Mouse (Mus musculus) forelimb bud, embryonic 11.5 days (tissue): ENCODE measurements around the gene Gper1.

Experiments
- DNase-seq: peaks from one replicate; pipeline ENCODE4 v3.0.0-alpha.2; 2012; ENCODE audit warnings: low read depth, low spot score

Gene Gper1

DNA sequence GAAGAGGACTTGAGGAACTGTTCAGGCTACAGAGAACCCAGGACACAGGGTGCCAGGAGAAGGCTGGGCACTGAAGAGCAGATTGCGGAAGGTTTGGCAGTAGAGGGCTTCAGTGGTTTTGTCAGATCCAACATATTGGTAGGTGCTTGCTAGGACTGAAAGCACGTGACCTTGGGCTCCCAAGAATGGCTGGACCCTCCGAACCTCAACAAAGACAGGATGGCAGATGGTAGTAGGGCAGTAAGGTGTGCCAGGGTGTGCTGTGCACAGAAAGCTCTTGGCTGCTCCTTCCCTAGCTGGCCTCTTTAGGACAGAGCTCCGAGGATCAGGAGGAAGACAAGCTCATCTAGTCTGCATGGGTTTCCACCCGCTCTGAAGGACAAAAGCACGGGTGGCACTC, 11.8 kb upstream of the Gper1 start:
- no peak for DNase-seq

DNA sequence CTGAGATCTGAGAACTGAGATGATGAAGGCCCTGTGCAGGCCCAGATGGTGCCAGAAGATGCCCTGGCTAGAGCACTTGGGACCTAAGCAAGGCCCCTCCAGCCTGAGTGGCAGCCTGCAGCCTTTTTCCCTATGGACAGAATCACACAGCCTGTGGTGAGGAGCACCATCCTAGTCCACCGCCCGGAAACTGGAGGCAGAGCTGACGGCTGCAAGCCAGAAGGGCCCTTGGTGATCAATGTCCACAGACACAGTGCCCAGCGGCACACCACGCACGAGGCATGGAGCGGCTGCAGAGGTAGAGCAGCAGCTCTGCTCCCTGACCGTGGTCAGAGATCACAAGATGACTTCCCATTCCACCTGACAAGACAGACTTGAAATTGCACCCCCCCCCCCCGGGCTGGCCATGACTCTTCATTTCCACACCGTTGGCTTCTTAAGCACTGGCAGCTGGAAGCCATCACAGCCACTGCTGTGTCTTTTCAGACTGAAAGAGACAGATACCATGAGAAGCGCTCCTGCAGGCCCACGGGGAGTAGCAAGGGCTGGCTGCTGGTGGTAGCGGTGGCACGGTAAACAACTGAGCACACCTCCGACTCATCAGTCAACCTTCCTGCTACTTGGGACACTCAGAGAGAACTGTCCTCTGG, 11.2 kb upstream of the Gper1 start:
- DNase-seq: no peak

DNA sequence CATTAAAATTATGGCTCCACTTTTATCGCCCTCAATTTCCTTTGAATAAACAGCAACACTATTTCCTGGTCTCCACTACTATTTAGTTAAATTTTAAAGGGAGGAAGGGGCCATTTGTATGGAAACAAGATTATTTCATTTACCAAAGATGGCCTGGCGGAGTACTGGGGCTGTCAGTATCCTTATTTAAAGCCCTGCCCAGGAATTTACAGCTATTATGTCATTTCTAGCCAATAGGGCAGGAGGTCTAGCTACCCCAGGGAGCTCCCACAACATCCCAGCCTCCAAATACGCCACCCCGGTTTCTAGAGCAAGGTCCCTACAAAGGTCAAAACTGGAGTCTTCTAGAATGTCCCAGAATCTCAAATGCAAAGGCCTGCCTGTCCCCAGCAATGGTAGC, 9.4 kb upstream of the Gper1 start:
- no peak for DNase-seq

DNA sequence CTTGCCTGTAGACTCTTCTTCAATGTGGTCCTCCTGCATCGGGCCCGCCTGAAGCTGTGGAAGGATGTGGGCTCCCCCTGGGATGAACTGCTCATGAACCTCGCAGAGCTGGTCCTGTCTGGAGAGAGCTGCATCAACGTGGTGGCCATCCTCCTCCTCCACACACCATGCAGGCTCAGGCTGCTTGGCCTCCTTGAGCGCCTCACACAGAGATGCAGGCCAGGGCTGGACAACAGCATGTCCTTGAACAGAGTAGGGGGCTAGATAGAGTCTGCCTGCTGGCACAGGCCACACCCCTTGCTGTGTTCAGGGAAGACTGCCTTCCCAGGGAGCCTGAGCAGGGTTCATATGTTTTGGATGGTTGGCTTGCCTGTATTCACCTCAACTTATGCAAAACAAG, 8.0 kb upstream of the Gper1 start:
- DNase-seq: no peak

DNA sequence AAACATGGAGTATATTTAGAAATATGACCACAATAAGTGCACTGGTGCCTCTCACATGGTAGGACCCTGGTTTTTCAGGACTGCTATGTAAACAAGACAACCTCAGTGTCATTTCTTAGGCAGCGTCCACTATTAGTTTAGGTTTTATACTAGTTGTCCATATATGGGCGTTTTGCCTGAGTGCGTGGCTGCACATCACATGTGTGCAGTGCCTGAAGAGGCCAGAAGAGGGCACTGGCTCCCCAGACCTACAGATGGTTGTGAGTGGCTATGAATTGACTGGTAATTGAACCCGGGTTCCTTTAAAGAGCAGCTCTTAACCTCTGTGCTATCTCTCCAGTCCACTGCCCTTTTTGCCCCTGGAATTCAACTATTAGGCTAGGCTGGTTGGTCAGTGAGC, 6.0 kb upstream of the Gper1 start:
- no peak for DNase-seq

DNA sequence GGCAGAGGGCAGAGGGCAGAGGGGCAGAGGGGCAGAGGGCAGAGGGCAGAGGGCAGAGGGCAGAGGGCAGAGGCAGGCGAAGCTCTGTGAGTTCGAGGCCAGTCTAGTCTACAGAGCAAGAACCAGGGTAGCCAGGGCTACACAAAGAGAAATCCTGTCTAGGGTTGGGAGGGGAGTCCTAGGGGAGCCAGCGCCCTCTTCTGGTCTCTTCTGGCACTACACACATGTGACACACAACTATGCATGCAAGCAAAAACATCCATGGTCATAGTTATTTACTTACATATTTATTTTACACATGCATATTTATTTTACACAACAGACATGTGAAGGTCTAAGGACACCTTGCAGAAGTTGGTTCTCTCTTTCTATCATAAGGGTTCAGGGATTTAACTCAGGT, 5.5 kb upstream of the Gper1 start:
- DNase-seq: no peak

DNA sequence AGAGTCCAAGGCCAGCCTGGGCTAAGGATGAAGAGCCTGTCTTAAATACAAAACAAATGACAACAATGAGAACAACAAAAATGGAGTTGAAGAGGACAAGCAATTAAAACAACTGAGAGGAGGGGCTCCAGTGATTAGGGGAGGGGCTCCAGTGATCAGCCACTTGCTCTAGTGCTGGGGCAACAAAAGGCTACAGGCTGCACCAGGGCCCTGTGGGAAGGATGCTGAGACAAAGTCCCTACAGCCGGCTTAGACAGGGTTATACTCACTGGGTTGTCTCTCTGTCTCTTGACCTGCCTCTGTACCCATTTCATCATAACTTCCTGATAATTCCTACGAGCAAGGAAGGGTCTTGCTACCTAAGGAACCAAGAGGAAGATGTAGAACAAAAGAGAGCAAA, 4.8 kb upstream of the Gper1 start:
- DNase-seq: no peak

DNA sequence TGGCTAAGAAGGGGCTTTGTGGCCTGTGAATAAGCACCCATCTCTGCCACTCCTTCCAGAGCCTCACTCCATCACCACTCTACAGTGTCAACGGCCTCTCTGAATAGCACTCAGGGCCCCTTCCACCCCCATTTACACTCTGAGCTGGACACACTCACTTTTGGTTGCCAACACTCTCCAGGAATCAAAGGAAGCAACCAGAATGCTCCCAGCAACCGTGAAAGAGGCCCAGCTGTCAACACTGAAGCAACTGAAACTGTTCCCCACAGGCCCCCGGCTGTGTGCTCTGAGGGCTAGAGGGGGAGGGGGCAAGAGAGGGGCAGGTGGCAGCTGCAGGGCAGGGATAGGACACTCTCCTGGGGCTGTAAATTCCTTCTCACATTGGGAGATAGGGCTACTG, 4.3 kb upstream of the Gper1 start:
- DNase-seq: no peak

DNA sequence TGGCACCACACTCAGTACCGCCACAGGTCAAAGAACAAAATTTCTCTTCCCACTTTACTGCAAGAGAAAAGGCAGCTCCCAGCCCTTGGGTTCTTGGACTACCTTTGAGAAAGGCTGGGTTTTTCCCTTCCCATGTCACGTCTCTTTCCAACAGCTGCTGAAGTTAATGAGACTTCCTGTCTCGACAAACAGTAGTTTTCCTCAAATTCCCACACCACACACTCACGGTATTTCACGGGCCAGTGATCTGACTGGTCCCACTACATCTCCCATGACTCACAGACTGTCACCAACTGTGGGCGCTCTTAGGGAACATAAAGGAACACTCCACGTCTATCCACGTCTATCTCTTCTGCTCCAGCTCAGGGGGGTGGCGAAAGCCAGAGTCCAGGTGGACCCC, 2.2 kb downstream of the Gper1 start:
- no peak for DNase-seq

DNA sequence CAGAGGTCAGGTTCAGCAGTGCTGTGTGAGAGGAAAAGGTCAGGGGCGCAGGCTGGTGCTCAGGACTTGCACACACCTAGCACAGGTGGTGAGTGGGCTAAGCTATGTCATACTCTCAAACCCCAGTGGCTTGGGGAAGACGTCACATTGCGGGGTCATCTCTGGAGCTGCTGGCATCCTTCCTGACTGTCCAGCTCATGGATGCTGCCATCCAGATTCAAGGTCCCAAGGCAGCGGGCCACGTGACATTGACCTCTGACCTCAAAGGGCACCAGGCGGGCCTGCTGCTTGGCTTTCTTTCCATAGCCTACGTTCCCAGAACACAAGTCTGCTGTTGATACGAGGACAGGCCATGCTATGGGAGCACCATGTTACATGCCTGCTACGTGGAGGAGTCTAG, 4.0 kb downstream of the Gper1 start:
- no peak for DNase-seq

DNA sequence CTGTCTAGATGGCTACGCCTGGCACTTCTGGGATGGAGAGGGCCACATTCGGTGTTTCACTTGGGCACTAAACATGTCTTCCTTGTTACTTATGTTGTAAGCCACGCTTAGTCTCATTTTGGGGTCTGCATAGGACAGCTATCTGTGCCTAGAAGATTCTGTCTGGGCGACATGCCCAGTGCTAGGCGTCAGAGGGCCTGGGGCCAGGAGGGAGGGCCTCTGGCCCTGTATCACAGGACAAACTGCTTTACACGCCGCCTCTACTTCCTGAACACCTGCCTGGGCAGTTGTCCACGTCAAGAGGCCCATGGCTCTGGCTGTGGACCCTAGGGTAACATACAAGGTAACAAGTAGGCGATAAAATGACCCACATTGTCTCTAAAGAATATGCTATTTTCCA, 5.0 kb downstream of the Gper1 start:
- no peak for DNase-seq

DNA sequence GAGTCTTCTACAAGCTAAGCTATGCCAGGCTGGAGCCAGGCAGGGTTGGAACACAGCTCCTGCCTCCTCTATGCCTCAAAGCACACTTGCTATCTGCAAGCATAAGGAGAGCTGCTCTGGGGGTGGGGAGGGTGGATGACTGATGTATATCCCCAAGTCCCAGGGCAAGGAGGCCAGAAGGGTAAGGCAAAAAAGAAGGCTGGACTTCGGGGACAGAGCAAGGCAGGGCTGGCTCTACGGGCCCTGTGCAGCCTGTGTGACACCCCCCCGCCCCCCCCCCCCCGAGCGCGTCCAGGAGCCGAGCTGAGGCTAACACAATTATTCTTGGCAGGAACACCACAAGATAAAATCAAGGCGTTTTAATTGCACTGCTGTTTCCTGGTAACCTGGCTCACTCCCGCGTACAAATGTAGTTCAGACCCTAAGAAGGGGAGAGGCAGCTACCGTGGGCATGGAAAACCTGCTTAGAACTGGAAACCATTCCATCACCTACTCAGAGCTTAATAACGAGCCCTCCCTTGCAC, 6.9 kb downstream of the Gper1 start:
- no peak for DNase-seq

DNA sequence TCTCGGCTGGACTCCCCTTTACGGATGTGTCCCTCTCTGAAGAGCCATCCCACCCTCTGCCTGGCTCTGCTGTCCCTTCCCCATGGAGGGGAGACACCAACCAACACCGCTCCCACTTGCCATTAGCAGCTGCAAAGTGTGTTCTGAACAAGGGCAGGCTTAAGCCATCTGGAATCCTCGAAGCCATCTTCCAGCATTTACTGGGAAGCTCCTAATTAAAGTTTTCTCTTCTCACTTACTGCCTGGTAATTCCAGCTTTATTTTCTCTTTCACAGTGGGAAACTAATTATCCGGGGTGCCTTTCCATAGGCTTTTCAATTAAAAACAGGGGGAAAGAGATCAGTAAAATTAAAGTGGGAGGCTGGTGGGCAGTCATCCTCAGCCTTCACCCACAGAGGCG, 9.4 kb downstream of the Gper1 start:
- DNase-seq: no peak

DNA sequence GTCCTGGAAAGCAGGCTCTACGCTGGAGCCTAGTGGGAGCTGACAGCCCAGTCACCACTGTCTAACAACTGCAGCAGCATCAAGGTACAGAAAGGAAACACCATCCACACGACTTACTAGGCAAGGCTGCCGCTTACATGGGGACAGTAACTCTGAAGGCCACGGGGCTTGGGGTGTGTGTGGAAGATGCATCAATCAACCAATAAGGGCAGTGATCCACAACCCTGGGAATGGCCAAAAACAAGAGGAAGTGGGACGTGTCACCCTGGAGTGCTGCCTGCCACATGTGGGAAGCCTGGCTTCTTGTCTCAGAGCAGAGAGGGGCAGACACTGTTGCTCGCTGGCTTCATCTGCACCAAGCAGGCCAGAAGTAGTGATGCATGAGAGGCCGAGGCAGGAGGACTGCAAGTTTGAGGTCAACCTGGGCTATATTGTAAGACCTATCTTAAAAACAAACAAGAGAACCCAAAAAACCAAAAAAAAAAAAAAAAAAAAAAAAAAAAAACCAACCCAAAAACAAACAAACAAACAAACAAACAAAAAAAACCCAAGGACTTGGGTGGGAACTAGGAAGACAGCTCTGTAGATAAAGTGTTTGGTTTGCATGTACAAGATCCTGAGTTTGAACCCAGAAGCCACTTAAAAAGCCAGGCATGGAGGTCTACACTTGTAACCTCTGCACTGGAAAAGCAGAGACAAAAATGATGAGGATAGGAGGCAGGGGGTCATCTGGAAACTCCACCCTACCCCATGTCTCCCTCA, 10.0 kb downstream of the Gper1 start:
- no peak for DNase-seq

DNA sequence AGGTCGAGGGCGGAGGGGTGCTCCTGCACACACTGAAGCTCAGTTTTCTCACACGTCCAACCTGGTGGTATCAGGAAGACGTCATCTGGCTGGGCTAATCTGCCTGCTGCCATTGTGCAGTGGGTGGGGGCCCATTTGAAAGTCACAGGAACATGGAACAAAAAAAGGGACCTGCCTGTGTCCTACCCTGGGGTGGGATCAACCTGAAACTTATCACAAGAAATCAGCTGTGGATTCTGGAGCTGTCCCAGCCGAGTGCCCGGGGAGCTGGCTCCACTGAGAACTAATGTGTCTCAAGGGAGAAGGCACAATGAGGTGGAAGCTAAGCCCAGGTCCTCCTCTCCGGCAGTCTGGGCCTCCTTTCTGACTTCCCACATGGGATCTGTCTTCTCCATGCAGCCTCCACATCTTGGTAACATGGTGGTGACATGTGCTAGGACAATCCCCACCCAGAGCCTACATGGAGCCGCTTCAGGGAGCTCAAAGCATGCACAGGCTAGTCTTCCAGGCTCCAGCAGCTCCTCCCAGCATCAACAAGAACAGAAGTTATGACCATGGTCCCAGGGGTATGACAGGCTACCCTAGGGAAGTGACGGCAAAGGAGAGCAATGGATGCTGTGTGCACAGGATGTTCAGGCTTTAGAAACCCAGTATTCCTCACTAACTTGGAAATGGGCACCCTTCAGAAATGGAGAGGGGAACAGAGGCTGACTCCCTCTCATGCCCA, 11.1 kb downstream of the Gper1 start:
- DNase-seq: no peak

DNA sequence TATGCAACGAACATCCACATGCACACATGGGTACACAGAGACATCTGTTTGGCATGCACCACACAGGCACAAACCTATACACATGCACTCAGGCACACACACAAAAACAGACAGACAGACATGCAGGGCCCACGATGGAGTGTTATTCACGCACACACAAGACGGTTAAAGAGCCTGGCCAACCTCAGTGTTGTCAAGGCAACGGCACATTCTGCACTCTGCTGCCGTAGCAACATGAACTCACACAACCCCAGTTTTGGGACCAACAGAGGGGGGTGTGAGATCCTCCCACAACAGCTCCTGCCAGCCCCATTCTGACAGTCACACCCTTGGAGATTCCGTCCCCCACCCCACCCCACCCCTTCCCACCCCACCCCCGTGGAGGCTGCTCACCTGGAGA, 12.0 kb downstream of the Gper1 start:
- peak; percentile 20 for DNase-seq

DNA sequence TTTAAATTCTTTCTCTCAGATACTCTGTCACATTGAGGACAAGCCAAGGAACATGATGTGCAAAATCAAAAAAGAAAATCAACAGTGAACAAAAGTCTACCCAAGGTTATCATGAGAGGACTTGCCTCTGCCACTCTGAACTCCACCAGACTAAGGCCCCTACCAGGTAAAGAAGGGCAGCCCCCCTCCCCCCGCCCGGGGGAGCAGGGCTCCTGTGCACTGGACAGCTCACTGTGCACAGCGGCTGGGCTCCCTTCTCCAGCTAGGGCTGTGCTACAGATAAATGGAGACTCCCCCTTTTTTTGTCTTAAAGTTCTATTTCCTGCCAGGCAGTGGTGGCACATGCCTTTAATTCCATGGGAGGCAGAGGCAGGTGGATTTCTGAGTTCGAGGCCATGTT, 14.8 kb downstream of the Gper1 start:
- no peak for DNase-seq

DNA sequence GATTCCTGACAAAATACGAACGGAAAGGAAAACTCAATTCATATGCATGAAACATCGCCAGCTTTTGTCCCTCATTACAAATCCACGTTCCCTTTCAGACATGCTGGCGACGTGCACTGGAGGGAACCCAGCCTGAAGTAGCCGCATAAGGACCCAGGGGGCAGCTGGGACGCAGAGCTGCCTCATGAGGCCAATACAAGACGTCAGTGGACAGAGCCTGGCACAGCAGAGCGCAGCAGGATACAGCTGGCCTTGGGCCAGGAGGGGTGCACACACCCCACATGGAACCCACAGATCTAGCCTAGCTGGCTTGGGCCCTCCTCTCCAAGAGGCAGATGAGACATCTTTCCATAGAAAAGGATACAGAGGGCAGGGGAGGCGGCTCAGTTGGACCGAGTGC, 15.5 kb downstream of the Gper1 start:
- no peak for DNase-seq

DNA sequence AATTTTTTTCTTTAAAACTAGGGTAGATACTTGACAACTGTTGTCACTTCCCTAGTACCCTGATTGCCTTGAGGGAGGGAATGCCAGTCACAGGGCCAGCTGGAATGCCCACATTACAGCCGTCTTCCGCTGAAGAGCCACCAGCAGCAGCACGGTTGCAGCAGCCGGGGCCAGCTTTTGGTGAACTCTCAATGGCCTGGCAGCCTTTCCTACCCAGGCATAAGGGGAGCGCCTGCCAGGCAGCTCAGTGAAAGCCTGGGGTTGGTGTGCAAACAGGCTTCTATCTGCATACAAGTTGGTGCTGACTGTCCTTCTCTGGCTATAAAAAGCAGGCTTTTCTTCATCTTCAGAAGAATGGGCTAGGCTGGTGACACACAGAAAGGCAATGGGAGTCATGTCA, 17.5 kb downstream of the Gper1 start:
- DNase-seq: no peak

DNA sequence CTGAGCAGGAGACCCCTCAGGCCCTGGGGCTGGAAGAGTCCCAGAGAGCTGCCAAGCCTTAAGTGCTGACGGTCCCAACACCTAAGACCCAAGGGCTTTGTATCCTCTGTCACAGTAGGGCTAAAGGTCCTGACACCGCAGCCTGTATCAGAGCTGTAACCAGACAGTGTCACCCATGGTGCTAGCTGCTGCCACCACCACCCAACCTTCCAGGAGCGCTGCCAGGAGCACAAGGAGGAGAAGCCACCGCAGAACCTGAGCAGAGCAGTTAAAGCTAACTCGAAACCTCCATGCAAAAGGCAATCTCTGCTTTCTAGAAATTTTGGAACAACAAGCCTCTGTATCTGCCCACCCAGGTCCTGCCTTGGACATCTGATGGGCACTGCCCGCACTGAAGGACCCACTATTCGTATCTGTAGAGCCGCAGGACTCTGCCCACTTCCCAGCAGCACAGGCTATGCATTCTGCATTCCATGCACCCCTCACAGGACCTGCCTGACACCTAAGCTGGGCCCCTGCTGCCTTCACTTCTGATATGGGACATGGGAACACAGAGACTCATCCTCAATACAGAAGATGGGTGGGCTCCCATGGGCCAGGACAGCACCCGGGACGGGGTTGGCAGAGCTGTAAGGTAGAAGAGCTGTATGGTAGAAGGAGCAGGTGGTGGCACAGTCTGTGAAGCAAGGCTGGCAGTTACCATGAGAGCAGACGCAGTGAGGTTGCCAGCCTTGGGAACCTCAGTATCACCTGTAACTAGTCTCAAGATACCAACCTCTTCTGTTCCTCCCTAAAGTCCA, 18.2 kb downstream of the Gper1 start:
- no peak for DNase-seq

DNA sequence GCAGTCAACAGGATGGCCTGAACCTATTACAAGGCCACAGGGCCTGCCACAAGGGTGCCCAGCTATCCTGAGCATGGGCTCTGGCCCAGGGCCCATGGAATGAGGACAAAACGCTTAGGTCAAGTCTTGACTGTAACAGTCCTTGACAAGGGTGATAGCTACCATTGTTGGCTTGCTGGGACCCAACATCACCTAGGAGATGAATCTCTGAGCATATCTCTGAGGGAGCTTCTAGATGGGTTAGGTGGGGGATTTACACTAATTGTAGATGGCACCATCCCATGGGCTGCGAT, 18.7 kb downstream of the Gper1 start:
- DNase-seq: no peak

DNA sequence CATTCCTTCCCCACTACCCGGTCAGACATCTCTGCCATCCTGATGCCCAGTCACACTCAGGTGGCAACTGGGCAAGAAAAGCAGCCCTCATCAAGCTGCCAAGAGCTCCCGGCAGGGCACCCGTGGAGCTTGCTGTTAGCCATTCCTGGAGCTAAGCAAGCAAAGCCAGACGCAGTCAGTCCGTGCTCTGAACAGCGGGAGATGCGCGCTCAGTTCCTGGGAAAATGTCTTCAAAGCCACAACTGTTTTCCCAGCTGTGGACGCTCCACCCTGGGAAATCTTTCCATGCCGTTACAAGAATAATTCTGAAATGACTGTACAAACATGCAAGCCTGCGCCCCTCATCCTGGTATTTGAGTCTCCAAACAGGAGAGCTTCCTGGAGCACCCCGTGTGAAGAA, 19.5 kb downstream of the Gper1 start:
- DNase-seq: no peak
